ENCODE assay signal across 8 mouse cellular contexts in the genomic region with DNA sequence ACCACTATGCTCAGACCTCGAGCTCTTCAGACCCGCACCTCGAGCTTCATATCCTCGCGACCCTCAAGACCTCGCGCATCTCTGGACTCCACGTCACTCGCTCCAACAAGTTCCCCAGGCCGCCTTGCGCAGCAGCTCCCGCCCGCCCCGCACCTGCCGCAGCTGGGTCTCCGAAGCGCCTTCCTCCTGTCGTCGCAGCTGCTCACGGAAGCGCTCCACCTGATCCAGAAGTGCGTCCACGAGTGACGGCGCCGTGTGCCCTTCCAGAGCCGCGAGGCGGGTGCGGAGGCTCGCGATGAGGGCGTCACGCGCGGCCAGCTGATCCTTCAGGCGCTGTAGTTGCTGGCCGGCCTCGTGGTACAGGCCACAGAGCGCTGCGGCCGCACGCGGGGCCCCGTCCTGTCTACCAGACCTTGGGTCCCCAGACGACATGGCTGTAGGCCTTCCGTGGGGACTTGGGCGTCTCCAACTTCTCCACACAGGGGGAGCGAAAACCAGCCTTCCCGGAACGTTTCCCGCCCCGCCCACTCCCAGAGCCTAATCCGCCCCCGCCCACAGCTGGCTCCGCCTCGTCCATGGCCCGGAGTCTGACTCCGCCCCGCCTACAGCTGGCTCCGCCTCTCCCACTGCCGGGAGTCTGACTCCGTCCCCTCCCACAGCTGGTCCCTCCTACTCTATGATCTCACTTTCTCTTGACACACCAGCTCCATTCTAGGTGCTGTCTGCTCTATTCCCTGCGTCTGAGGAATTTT. TPM values are rescaled to one million over a fixed set of nuclear protein-coding genes. Genes with fewer than 3 reads are reported as not detected.
DNase-seq lines count a peak whose midpoint lies in the region; ATAC-seq and TF ChIP-seq lines count a peak whose summit lies in the region.

A gene (minus strand): TSS at position 526 of the 752 bp plus-strand sequence.

- no peaks in the 10 kb centered on the region for H3K9me3 ChIP-seq in ES-E14 (ENCODE audit: control insufficient read depth, insufficient read depth, low read depth, low read length)
- H3K9me3 ChIP-seq in forebrain, embryonic 16.5 days (ENCODE audit: control insufficient read depth, low read length): no peaks in the 10 kb centered on the region
- H3K9me3 ChIP-seq in lung, embryonic 14.5 days (ENCODE audit: low read depth, low read length): no peaks in the 10 kb centered on the region

- peak; percentile 26; the same call in 1 of the 2 replicates for TF ChIP-seq POLR2A in olfactory bulb, adult 2 months (IDR thresholded peaks at IDR 0.05; ENCODE audit: insufficient read depth, low read depth, low read length)
- TF ChIP-seq POLR2A in thymus, adult 2 months (IDR thresholded peaks at IDR 0.05; ENCODE audit: control insufficient read depth, extremely low read depth, insufficient read depth, low read length, poor library complexity): 0 out of 2 replicates have a peak, but pooled peaks have one; percentile 28

- peak; percentile 96 for ATAC-seq in forebrain, embryonic 16.5 days
- peak; percentile 94 for ATAC-seq in lung, embryonic 14.5 days (ENCODE audit: insufficient read depth)

- no peak within 1 kb of the TSS for H3K27ac ChIP-seq in ES-E14 (ENCODE audit: insufficient read depth, low read depth, low read length, poor library complexity, severe bottlenecking)
- H3K27ac ChIP-seq in forebrain, embryonic 16.5 days (ENCODE audit: low read length): no peak within 1 kb of the TSS
- peak within 1 kb of the TSS; percentile 85 for H3K27ac ChIP-seq in layer of hippocampus, adult 2 months
- H3K27ac ChIP-seq in lung, embryonic 14.5 days (ENCODE audit: low read depth): no peak within 1 kb of the TSS
- peak within 1 kb of the TSS; percentile 40 for H3K27ac ChIP-seq in olfactory bulb, adult 2 months (ENCODE audit: insufficient read depth, low read depth, low read length)
- no peak within 1 kb of the TSS for H3K27ac ChIP-seq in thymus, adult 2 months (ENCODE audit: control insufficient read depth, insufficient read depth, low read length)

- WGBS in forebrain, embryonic 16.5 days: under 1% methylated on average over 63 of the region's 64 CpGs
- WGBS in lung, embryonic 14.5 days: under 1% methylated on average over 64 of the region's 64 CpGs
- under 1% methylated on average over 64 of the region's 64 CpGs for WGBS in olfactory bulb, adult 2 months
- under 1% methylated on average over 64 of the region's 64 CpGs for WGBS in thymus, adult 2 months

- peak; percentile 95 for DNase-seq in ES-E14 (ENCODE audit: low read depth, low spot score)
- peak; percentile 68 for DNase-seq in cerebellum, adult 11-12 months
- DNase-seq in heart, postnatal 36 days: peak; percentile 96 to 98
- DNase-seq in layer of hippocampus, adult 2 months (ENCODE audit: low spot score in 2 of 2): peak; percentile 91 to 93
- peak; percentile 98 for DNase-seq in lung, embryonic 14.5 days
- peak; percentile 97 for DNase-seq in thymus, adult 2 months

- in situ Hi-C loops in ES-E14 (cut with MboI; ENCODE audit: low sequenced_read_pairs in 2 of 2, unreplicated experiment in 2 of 2): loop anchor here in 1 of 2 experiments (10.0 kb wide), 1 partner anchor 131 kb away; no protein-coding TSS in a partner anchor

- H3K4me2 ChIP-seq in forebrain, embryonic 16.5 days (ENCODE audit: low read length): peak within 1 kb of the TSS; percentile 97
- H3K4me2 ChIP-seq in lung, embryonic 14.5 days: peak within 1 kb of the TSS; percentile 97

- peak within 1 kb of the TSS; percentile 80 for H3K9ac ChIP-seq in ES-E14 (ENCODE audit: insufficient read depth, low read depth, low read length, poor library complexity, severe bottlenecking)
- peak within 1 kb of the TSS; percentile 74 for H3K9ac ChIP-seq in forebrain, embryonic 16.5 days (replicated peaks; ENCODE audit: low read depth, low read length)
- H3K9ac ChIP-seq in lung, embryonic 14.5 days: peak within 1 kb of the TSS; percentile 74

- peak within 1 kb of the TSS; percentile 79 to 87 for H3K4me3 ChIP-seq in ES-E14 (ENCODE audit: insufficient read depth in 1 of 2, low read depth in 1 of 2, low read length in 2 of 2, poor library complexity in 1 of 2, severe bottlenecking in 1 of 2)
- peak within 1 kb of the TSS; percentile 65 for H3K4me3 ChIP-seq in forebrain, embryonic 16.5 days (replicated peaks; ENCODE audit: low read length)
- peak within 1 kb of the TSS; percentile 87 for H3K4me3 ChIP-seq in layer of hippocampus, adult 2 months
- peak within 1 kb of the TSS; percentile 74 for H3K4me3 ChIP-seq in lung, embryonic 14.5 days (ENCODE audit: low read depth, low read length)
- peak within 1 kb of the TSS; percentile 72 for H3K4me3 ChIP-seq in olfactory bulb, adult 2 months (ENCODE audit: insufficient read depth, low read depth, low read length)
- peak within 1 kb of the TSS; percentile 77 for H3K4me3 ChIP-seq in thymus, adult 2 months (ENCODE audit: control insufficient read depth, insufficient read depth, low read length)

- H3K27me3 ChIP-seq in forebrain, embryonic 16.5 days (replicated peaks; ENCODE audit: control insufficient read depth, insufficient read depth, low read length): no peaks in the 10 kb centered on the region; the same call in 1 of the 2 replicates
- no peaks in the 10 kb centered on the region for H3K27me3 ChIP-seq in lung, embryonic 14.5 days (ENCODE audit: insufficient read depth, low read length)
- H3K27me3 ChIP-seq in thymus, adult 2 months (ENCODE audit: control insufficient read depth, insufficient read depth, low read length): no peaks in the 10 kb centered on the region

- TF ChIP-seq CTCF in layer of hippocampus, adult 2 months (conservative IDR thresholded peaks at IDR 0.05): no peak
- no peak for TF ChIP-seq CTCF in lung, embryonic 14.5 days (IDR thresholded peaks at IDR 0.05; ENCODE audit: low read depth)
- TF ChIP-seq CTCF in olfactory bulb, adult 2 months (IDR thresholded peaks at IDR 0.05; ENCODE audit: insufficient read depth, low read depth, low read length): no peak
- TF ChIP-seq CTCF in thymus, adult 2 months (IDR thresholded peaks at IDR 0.05; ENCODE audit: borderline replicate concordance, control insufficient read depth, extremely low read depth, insufficient read depth, low read length, poor library complexity): no peak

- peaks cover 0 to 5% of the 10 kb centered on the region in 2 experiments; a peak in 2 of 4 replicates for H3K4me1 ChIP-seq in ES-E14 (ENCODE audit: control insufficient read depth in 2 of 2, insufficient read depth in 2 of 2, low read length in 2 of 2, poor library complexity in 1 of 2)
- peaks cover 13% of the 10 kb centered on the region; the same call in 1 of the 2 replicates for H3K4me1 ChIP-seq in forebrain, embryonic 16.5 days (replicated peaks; ENCODE audit: control insufficient read depth, insufficient read depth, low read length)
- no peaks in the 10 kb centered on the region for H3K4me1 ChIP-seq in lung, embryonic 14.5 days (ENCODE audit: insufficient read depth)
- H3K4me1 ChIP-seq in olfactory bulb, adult 2 months (ENCODE audit: control insufficient read depth, insufficient read depth, low read length): peaks cover 9% of the 10 kb centered on the region
- H3K4me1 ChIP-seq in thymus, adult 2 months (replicated peaks; ENCODE audit: control insufficient read depth, insufficient read depth, low read length): peaks cover 10% of the 10 kb centered on the region

- no peaks in the 10 kb centered on the region for H3K36me3 ChIP-seq in ES-E14 (ENCODE audit: control insufficient read depth, insufficient read depth, low read length, poor library complexity, severe bottlenecking)
- no peaks in the 10 kb centered on the region for H3K36me3 ChIP-seq in forebrain, embryonic 16.5 days (ENCODE audit: control insufficient read depth, insufficient read depth)
- no peaks in the 10 kb centered on the region for H3K36me3 ChIP-seq in lung, embryonic 14.5 days (ENCODE audit: insufficient read depth)
- H3K36me3 ChIP-seq in thymus, adult 2 months (ENCODE audit: control insufficient read depth, insufficient read depth, low read length): no peaks in the 10 kb centered on the region

- intact Hi-C loops in heart, postnatal 36 days (cut with DNase I): loop anchor here (5.0 kb wide), 1 partner anchor 141 kb away; no protein-coding TSS in a partner anchor

TF ChIP-seq in ES-E14, 5 proteins besides CTCF, POLR2A, EP300 and RAD21:
- no peak for TF ChIP-seq ZC3H11A (IDR thresholded peaks at IDR 0.05; ENCODE audit: borderline replicate concordance, low read depth, low read length)
- peak; percentile 43; the same call in 1 of the 2 replicates for TF ChIP-seq HCFC1 (IDR thresholded peaks at IDR 0.05; ENCODE audit: borderline replicate concordance, insufficient read depth, low read length)

RNA-seq across cellular contexts. Expression of the gene that starts here (rescaled TPM):
- total RNA-seq in ES-E14 (2012; rRNA removed): 17.0 and 17.7 TPM in 2 replicates
- 8.6 and 8.7 TPM in 2 replicates for polyA plus RNA-seq in forebrain, embryonic 16.5 days (2015; fragmentation: Nextera tagmentation; extraction: Ambion mirVana)
- total RNA-seq in heart, postnatal 36 days (2021): 1 to 10 TPM; 5.5 to 6.7 TPM
- 10 to 100 TPM; 29.9 to 30.9 TPM for total RNA-seq in layer of hippocampus, adult 2 months (2021)
- 16.2 and 16.5 TPM in 2 replicates for polyA plus RNA-seq in lung, embryonic 14.5 days (2014; fragmentation: Nextera tagmentation; extraction: Ambion mirVana)
- not detected in 2 replicates for polyA plus RNA-seq in olfactory bulb, adult 2 months (2012; ENCODE audit: insufficient read depth, insufficient read length, low replicate concordance, missing spikeins)
- polyA plus RNA-seq in thymus, adult 2 months (2012; rRNA removed): 19.8 and 22.0 TPM in 2 replicates

Comparison
In these comparisons a context has a peak if more than half of its experiments do, and no peak if none do; other contexts are left out.
1. H3K27ac ChIP-seq: peak in layer of hippocampus, adult 2 months (single experiment) and olfactory bulb, adult 2 months (single experiment); none in ES-E14 (single experiment), forebrain, embryonic 16.5 days (single experiment), lung, embryonic 14.5 days (single experiment) and thymus, adult 2 months (single experiment).
2. Peak in every context shown above with its lines, with median percentiles within 50 percentile points of each other: DNase-seq, H3K4me3 ChIP-seq and H3K9ac ChIP-seq.